Mouse (Mus musculus) stomach, embryonic 14.5 days (tissue): Measurements from ENCODE around the gene Adamtsl5. TPM values are rescaled to one million over a fixed set of nuclear protein-coding genes. Genes with fewer than 3 reads are reported as not detected.
A peak's percentile ranks its signal among the peaks of the same experiment; 100 is the strongest.

Experiments used
- ATAC-seq: fragments of 200-750 bp; cut with Nextera tagmentation; 2 replicates; pipeline ENCODE4 v1.8.0; 2017; ENCODE audit warnings: low read depth, moderate TSS enrichment; ENCODE audit not compliant: insufficient number of reproducible peaks, insufficient read depth, low FRiP score
- H3K27ac ChIP-seq: fragments of 300-500 bp; sonication (generic); 2 replicates; pipeline ENCODE4 v1.5.1; 2014; ENCODE audit warnings: mild to moderate bottlenecking, low read length, moderate library complexity, mixed read lengths
- H3K27me3 ChIP-seq: fragments of 300-500 bp; sonication (generic); 2 replicates; pipeline ENCODE4 v1.6.1; 2014; ENCODE audit warnings: low read length, control low read depth, mixed read lengths; ENCODE audit not compliant: control insufficient read depth, insufficient read depth
- H3K36me3 ChIP-seq: fragments of 300-500 bp; sonication (generic); 2 replicates; pipeline ENCODE4 v1.6.1; 2014; ENCODE audit warnings: mild to moderate bottlenecking, control low read depth, low read length, moderate library complexity, mixed read lengths; ENCODE audit not compliant: control insufficient read depth, insufficient read depth
- H3K4me1 ChIP-seq: fragments of 300-500 bp; sonication (generic); 2 replicates; pipeline ENCODE4 v1.6.1; 2014; ENCODE audit warnings: low read length, control low read depth, mixed read lengths; ENCODE audit not compliant: control insufficient read depth, insufficient read depth
- H3K4me2 ChIP-seq: fragments of 300-500 bp; sonication (generic); replicated peaks from 2 replicates; pipeline ENCODE4 v1.6.1; 2014; ENCODE audit warnings: low read depth, low read length, control low read depth
- H3K4me3 ChIP-seq: fragments of 300-500 bp; sonication (generic); 2 replicates; pipeline ENCODE4 v1.5.1; 2014; ENCODE audit warnings: low read depth, low read length, control low read depth
- H3K9ac ChIP-seq: fragments of 300-500 bp; sonication (generic); replicated peaks from 2 replicates; pipeline ENCODE4 v1.6.1; 2014; ENCODE audit warnings: low read depth, mild to moderate bottlenecking, control low read depth, low read length, moderate library complexity, mixed read lengths
- H3K9me3 ChIP-seq: fragments of 300-500 bp; sonication (generic); 2 replicates; pipeline ENCODE4 v1.6.1; 2016; ENCODE audit warnings: low read depth, low read length, control low read depth; ENCODE audit not compliant: control insufficient read depth
- whole genome bisulfite sequencing: fragments of 180-500 bp; shearing (Covaris S2); extraction: QIAGEN DNeasy Blood & Tissue Kit; methylation state at CpG from one replicate; pipeline ENCODE4 v1.1.7; 2014; 5-methylcytosine and 5-hydroxymethylcytosine counted together
- polyA plus RNA-seq: library from polyadenylated mRNA; unstranded; fragments of >200 nt; fragmentation: Nextera tagmentation; extraction: Ambion mirVana; gene quantifications from 2 replicates; pipeline ENCODE4 v1.2.1, GENCODE M21; 2014

Adamtsl5 gene
- polyA plus RNA-seq, 1 experiment from 2014 or later = 13.6 TPM

- Histone ChIP-seq H3K36me3 (no peaks in the 10 kb centered on the region), H3K4me3 (peak overlapping the region; percentile 28), H3K4me1 (peaks cover 29% of the 10 kb centered on the region), H3K27ac (peak overlapping the region; percentile 15; the same call in 1 of the 2 replicates), H3K27me3 (peaks cover 58% of the 10 kb centered on the region), H3K9ac (no peak overlapping the region; the same call in 1 of the 2 replicates), H3K4me2 (peak overlapping the region; percentile 51), H3K9me3 (no peaks in the 10 kb centered on the region)
- ATAC-seq = peak; percentile 5
- WGBS = 27% methylated on average over 13 of the region's 13 CpGs
These were observed 4.8 kb downstream of the Adamtsl5 start for GRCm38 (mm10) chr10:80343425-80343895.

- under 1% methylated on average over 33 of the region's 33 CpGs for WGBS
- Histone ChIP-seq H3K27me3 (peaks cover 54% of the 10 kb centered on the region), H3K4me3 (peak overlapping the region; percentile 28), H3K4me1 (peaks cover 23% of the 10 kb centered on the region), H3K27ac (no peak overlapping the region; the same call in 1 of the 2 replicates), H3K9me3 (no peaks in the 10 kb centered on the region), H3K36me3 (no peaks in the 10 kb centered on the region), H3K9ac (no peak overlapping the region), H3K4me2 (peak overlapping the region; percentile 51)
- ATAC-seq = peak; percentile 68
These were observed 5.3 kb downstream of the Adamtsl5 start for GRCm38 (mm10) chr10:80342749-80343424.

GRCm38 (mm10) chr10:80342305-80342748 is 5.9 kb downstream of the Adamtsl5 start:
- H3K36me3 ChIP-seq = no peaks in the 10 kb centered on the region
- ATAC-seq = 0 out of 2 replicates have a peak, but pooled peaks have one; percentile 1
- H3K27ac ChIP-seq = no peak overlapping the region
- H3K4me2 ChIP-seq = peak overlapping the region; percentile 51
- H3K9me3 ChIP-seq = no peaks in the 10 kb centered on the region
- WGBS = 3% methylated on average over 26 of the region's 26 CpGs
- H3K27me3 ChIP-seq = peaks cover 50% of the 10 kb centered on the region
- H3K9ac ChIP-seq = no peak overlapping the region
- H3K4me3 ChIP-seq = peak overlapping the region; percentile 28; the same call in 1 of the 2 replicates
- H3K4me1 ChIP-seq = peaks cover 17% of the 10 kb centered on the region

DNA sequence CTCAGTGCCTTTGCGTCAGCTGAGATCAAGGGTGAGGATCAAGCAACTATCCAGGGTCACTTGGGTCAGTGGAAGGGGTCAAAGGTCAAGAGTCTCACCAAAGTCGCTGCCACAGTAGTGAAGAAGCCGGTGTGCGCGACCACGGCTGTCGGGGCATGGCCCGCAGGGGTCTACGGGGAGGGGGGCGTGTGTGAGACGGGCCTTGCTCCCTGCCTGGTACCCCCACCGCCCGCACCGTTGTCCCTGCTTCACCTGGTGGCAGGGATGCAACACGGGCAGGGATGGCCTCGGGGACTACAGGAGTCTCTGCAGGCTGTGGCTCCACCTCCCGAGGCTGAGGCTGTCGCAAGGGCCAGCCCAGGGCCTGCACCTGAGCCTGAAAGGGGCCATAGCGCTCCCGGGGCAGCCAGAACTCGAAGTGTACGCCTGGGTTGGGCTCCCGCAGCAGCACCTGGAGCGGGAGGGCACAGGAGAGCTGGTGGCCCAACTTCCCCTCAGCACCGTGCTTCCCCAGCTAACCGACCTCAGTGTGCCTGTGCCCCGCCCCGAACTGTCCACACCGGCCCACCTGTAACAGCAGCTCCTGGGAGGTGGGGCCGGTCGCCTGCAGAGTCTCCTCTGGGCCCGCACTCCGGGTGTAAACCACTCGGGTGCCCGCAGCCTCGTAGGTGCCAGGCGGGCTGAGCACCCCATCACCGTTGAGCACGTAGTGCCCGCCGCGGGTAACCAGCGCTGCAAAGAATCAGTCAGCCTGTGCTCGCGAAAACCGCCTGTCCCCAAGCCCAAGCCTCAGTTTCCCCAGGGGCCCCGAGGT is 6.5 kb downstream of the Adamtsl5 start:
- Histone ChIP-seq H3K4me3 (peak overlapping the region; percentile 28; the same call in 1 of the 2 replicates), H3K27ac (no peak overlapping the region), H3K4me1 (peaks cover 17% of the 10 kb centered on the region), H3K9me3 (no peaks in the 10 kb centered on the region), H3K27me3 (peaks cover 46% of the 10 kb centered on the region), H3K36me3 (no peaks in the 10 kb centered on the region), H3K4me2 (peak overlapping the region; percentile 51), H3K9ac (no peak overlapping the region)
- no peak for ATAC-seq
- WGBS = 5% methylated on average over 46 of the region's 47 CpGs

GRCm38 (mm10) chr10:80341026-80341425 is 7.2 kb downstream of the Adamtsl5 start:
- Histone ChIP-seq H3K4me3 (no peak overlapping the region), H3K27me3 (peaks cover 44% of the 10 kb centered on the region), H3K9me3 (no peaks in the 10 kb centered on the region), H3K9ac (no peak overlapping the region), H3K36me3 (no peaks in the 10 kb centered on the region), H3K27ac (no peak overlapping the region), H3K4me1 (peaks cover 17% of the 10 kb centered on the region), H3K4me2 (no peak overlapping the region)
- ATAC-seq = no peak
- WGBS = 19% methylated on average over 21 of the region's 21 CpGs

DNA sequence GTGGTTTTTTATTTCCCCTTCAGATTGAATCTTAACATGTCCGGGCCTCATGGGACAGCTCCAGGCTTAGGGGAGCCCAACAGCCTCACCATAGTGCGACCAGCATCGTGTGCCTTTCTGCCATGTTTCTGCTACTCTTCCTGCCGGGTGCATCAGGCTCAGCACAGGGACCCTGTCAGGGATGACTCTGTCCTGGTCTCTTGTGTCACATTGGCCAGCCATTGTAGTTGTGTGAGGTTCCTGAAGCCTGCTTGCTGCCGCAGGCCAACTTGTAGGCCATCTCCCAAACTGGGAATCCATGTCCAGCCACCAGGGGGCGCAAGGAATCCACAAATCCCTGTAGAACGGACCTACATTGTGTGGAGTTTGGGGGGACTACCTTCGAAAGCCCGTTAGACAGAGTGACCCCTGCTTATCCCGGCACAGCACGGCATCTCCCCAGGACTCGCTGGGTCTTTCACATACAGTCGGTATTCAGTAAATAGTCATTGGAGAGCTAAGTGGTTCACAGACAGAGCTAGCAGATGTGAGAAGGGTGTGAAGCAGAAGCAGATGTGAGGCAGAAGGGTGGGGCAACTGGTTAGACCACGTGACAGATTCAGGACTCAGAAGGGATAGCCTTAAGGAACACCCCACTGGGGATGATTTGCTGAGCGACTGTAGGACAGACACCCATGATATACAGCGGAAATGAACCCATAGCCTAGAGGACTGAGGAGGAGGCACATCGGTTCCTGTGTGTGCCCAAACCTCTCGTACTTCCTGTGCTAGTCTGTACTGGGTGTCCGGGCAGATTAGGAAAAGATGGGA is 8.1 kb downstream of the Adamtsl5 start:
- Histone ChIP-seq H3K9ac (no peak overlapping the region), H3K27ac (no peak overlapping the region), H3K27me3 (peaks cover 36% of the 10 kb centered on the region), H3K36me3 (no peaks in the 10 kb centered on the region), H3K4me3 (no peak overlapping the region), H3K4me1 (peaks cover 12% of the 10 kb centered on the region), H3K4me2 (peak overlapping the region; percentile 8; the same call in 1 of the 2 replicates), H3K9me3 (no peaks in the 10 kb centered on the region)
- ATAC-seq = 0 out of 2 replicates have a peak, but pooled peaks have one; percentile 20
- 25% methylated on average over 19 of the region's 19 CpGs for WGBS

- H3K27me3 ChIP-seq = peaks cover 7% of the 10 kb centered on the region
- H3K4me1 ChIP-seq = peaks cover 8% of the 10 kb centered on the region; the same call in 1 of the 2 replicates
- ATAC-seq = no peak
- no peak overlapping the region for H3K4me2 ChIP-seq
- WGBS = 86% methylated on average over 12 of the region's 12 CpGs
- H3K4me3 ChIP-seq = no peak overlapping the region
- no peaks in the 10 kb centered on the region for H3K36me3 ChIP-seq
- no peaks in the 10 kb centered on the region for H3K9me3 ChIP-seq
- H3K27ac ChIP-seq = no peak overlapping the region
- no peak overlapping the region for H3K9ac ChIP-seq
These were observed 11.9 kb downstream of the Adamtsl5 start for GRCm38 (mm10) chr10:80336263-80336662.
